Mouse (Mus musculus): ENCODE measurements around the gene Sptlc2. TPM values are rescaled to one million over a fixed set of nuclear protein-coding genes. Genes with fewer than 3 reads are reported as not detected.

The Sptlc2 gene
- polyA plus RNA-seq, 1 experiment from 2014 or later: 131 TPM

- ATAC-seq (replicated peaks; ENCODE audit: low FRiP score, low read depth): no peak
- H3K4me2 ChIP-seq (ENCODE audit: low read length): no peak overlapping the region
- 73% methylated on average over 5 of the region's 5 CpGs for WGBS
- TF ChIP-seq CTCF (IDR thresholded peaks at IDR 0.05; ENCODE audit: low read depth): no peak
- no peak overlapping the region for H3K4me3 ChIP-seq (replicated peaks; ENCODE audit: low read depth, low read length)
- no peak overlapping the region for H3K9ac ChIP-seq (ENCODE audit: low read depth, low read length)
- DNase-seq (ENCODE audit: low spot score): no peak
- H3K9me3 ChIP-seq (replicated peaks; ENCODE audit: low read length): no peaks in the 10 kb centered on the region
- H3K36me3 ChIP-seq (ENCODE audit: insufficient read depth, low read length): peaks cover 8% of the 10 kb centered on the region; the same call in 1 of the 2 replicates
- H3K27me3 ChIP-seq (ENCODE audit: insufficient read depth, low read length): no peaks in the 10 kb centered on the region
- H3K4me1 ChIP-seq (replicated peaks; ENCODE audit: insufficient read depth, low read length): no peaks in the 10 kb centered on the region
- H3K27ac ChIP-seq: no peak overlapping the region
Observed at GRCm38 (mm10) chr12:87421708-87422507, 33.8 kb upstream of the Sptlc2 start.

- Histone ChIP-seq H3K4me3 (replicated peaks; ENCODE audit: low read depth, low read length) (no peak overlapping the region), H3K4me2 (ENCODE audit: low read length) (no peak overlapping the region), H3K9ac (ENCODE audit: low read depth, low read length) (no peak overlapping the region), H3K27me3 (ENCODE audit: insufficient read depth, low read length) (no peaks in the 10 kb centered on the region), H3K27ac (no peak overlapping the region), H3K9me3 (replicated peaks; ENCODE audit: low read length) (no peaks in the 10 kb centered on the region), H3K4me1 (replicated peaks; ENCODE audit: insufficient read depth, low read length) (no peaks in the 10 kb centered on the region), H3K36me3 (ENCODE audit: insufficient read depth, low read length) (no peaks in the 10 kb centered on the region)
- DNase-seq (ENCODE audit: low spot score) (no peak), ATAC-seq (replicated peaks; ENCODE audit: low FRiP score, low read depth) (no peak)
- 56% methylated on average over 12 of the region's 12 CpGs for WGBS
- no peak for TF ChIP-seq CTCF (IDR thresholded peaks at IDR 0.05; ENCODE audit: low read depth)
Observed at GRCm38 (mm10) chr12:87419974-87420485, 31.9 kb upstream of the Sptlc2 start.

GRCm38 (mm10) chr12:87418921-87419320 is 30.8 kb upstream of the Sptlc2 start:
- 61% methylated on average over 5 of the region's 5 CpGs for WGBS
- no peak for ATAC-seq (replicated peaks; ENCODE audit: low FRiP score, low read depth)
- no peaks in the 10 kb centered on the region for H3K4me1 ChIP-seq (replicated peaks; ENCODE audit: insufficient read depth, low read length)

GRCm38 (mm10) chr12:87416690-87417089 is 28.5 kb upstream of the Sptlc2 start:
- Histone ChIP-seq H3K9ac (ENCODE audit: low read depth, low read length) (no peak overlapping the region), H3K4me3 (replicated peaks; ENCODE audit: low read depth, low read length) (no peak overlapping the region)
- no peak for ATAC-seq (replicated peaks; ENCODE audit: low FRiP score, low read depth)

More at GRCm38 (mm10) chr12:87418921-87419320, 30.8 kb upstream of the Sptlc2 start:
- H3K9me3 ChIP-seq (replicated peaks; ENCODE audit: low read length): no peaks in the 10 kb centered on the region
- no peak for DNase-seq (ENCODE audit: low spot score)
- no peak overlapping the region for H3K9ac ChIP-seq (ENCODE audit: low read depth, low read length)
- no peak overlapping the region for H3K4me3 ChIP-seq (replicated peaks; ENCODE audit: low read depth, low read length)
- H3K4me2 ChIP-seq (ENCODE audit: low read length): no peak overlapping the region
- TF ChIP-seq CTCF (IDR thresholded peaks at IDR 0.05; ENCODE audit: low read depth): no peak
- no peaks in the 10 kb centered on the region for H3K27me3 ChIP-seq (ENCODE audit: insufficient read depth, low read length)
- H3K36me3 ChIP-seq (ENCODE audit: insufficient read depth, low read length): no peaks in the 10 kb centered on the region
- no peak overlapping the region for H3K27ac ChIP-seq

GRCm38 (mm10) chr12:87415358-87415757 is 27.2 kb upstream of the Sptlc2 start:
- Histone ChIP-seq H3K4me3 (replicated peaks; ENCODE audit: low read depth, low read length) (no peak overlapping the region), H3K27ac (no peak overlapping the region), H3K27me3 (ENCODE audit: insufficient read depth, low read length) (no peaks in the 10 kb centered on the region), H3K4me1 (replicated peaks; ENCODE audit: insufficient read depth, low read length) (no peaks in the 10 kb centered on the region), H3K36me3 (ENCODE audit: insufficient read depth, low read length) (no peaks in the 10 kb centered on the region), H3K9ac (ENCODE audit: low read depth, low read length) (no peak overlapping the region), H3K9me3 (replicated peaks; ENCODE audit: low read length) (no peaks in the 10 kb centered on the region), H3K4me2 (ENCODE audit: low read length) (no peak overlapping the region)
- DNase-seq (ENCODE audit: low spot score) (no peak), ATAC-seq (replicated peaks; ENCODE audit: low FRiP score, low read depth) (no peak)
- no peak for TF ChIP-seq CTCF (IDR thresholded peaks at IDR 0.05; ENCODE audit: low read depth)
- WGBS: 74% methylated on average over 4 of the region's 4 CpGs

More at GRCm38 (mm10) chr12:87416690-87417089, 28.5 kb upstream of the Sptlc2 start:
- Histone ChIP-seq H3K27ac (no peak overlapping the region), H3K9me3 (replicated peaks; ENCODE audit: low read length) (no peaks in the 10 kb centered on the region), H3K4me1 (replicated peaks; ENCODE audit: insufficient read depth, low read length) (no peaks in the 10 kb centered on the region), H3K27me3 (ENCODE audit: insufficient read depth, low read length) (no peaks in the 10 kb centered on the region), H3K36me3 (ENCODE audit: insufficient read depth, low read length) (no peaks in the 10 kb centered on the region), H3K4me2 (ENCODE audit: low read length) (no peak overlapping the region)
- 31% methylated on average over 7 of the region's 7 CpGs for WGBS
- peak; percentile 75 for DNase-seq (ENCODE audit: low spot score)
- peak; percentile 88 for TF ChIP-seq CTCF (IDR thresholded peaks at IDR 0.05; ENCODE audit: low read depth)

- no peaks in the 10 kb centered on the region for H3K27me3 ChIP-seq (ENCODE audit: insufficient read depth, low read length)
- H3K9me3 ChIP-seq (replicated peaks; ENCODE audit: low read length): no peaks in the 10 kb centered on the region
- H3K4me2 ChIP-seq (ENCODE audit: low read length): no peak overlapping the region
- H3K27ac ChIP-seq: no peak overlapping the region
- H3K4me3 ChIP-seq (replicated peaks; ENCODE audit: low read depth, low read length): no peak overlapping the region
- DNase-seq (ENCODE audit: low spot score): peak; percentile 81
- 17% methylated on average over 4 of the region's 4 CpGs for WGBS
- no peak overlapping the region for H3K9ac ChIP-seq (ENCODE audit: low read depth, low read length)
- peak; percentile 49; the same call in 1 of the 2 replicates for ATAC-seq (replicated peaks; ENCODE audit: low FRiP score, low read depth)
- H3K4me1 ChIP-seq (replicated peaks; ENCODE audit: insufficient read depth, low read length): 0 out of 2 replicates have a peak, but pooled peaks cover under 1% of the 10 kb centered on the region
- peak; percentile 84 for TF ChIP-seq CTCF (IDR thresholded peaks at IDR 0.05; ENCODE audit: low read depth)
- H3K36me3 ChIP-seq (ENCODE audit: insufficient read depth, low read length): no peaks in the 10 kb centered on the region
Observed at GRCm38 (mm10) chr12:87413179-87413790, 25.1 kb upstream of the Sptlc2 start.
